Mouse (Mus musculus): ENCODE data around the gene Snd1. TPM values are rescaled to one million over a fixed set of nuclear protein-coding genes. Genes with fewer than 3 reads are reported as not detected.
A peak's percentile ranks its signal among the peaks of the same experiment; 100 is the strongest.

Gene Snd1
- polyA plus RNA-seq, 1 experiment: 190 TPM

GRCm38 (mm10) chr6:28825894-28826293 is 351.0 kb downstream of the Snd1 start:
- TF ChIP-seq MYOD1 (IDR thresholded peaks at IDR 0.05; ENCODE audit: control insufficient read depth in 1 of 3, insufficient read length in 2 of 3, low read depth in 2 of 3): no peak
- H3K27me3 ChIP-seq (ENCODE audit: control insufficient read depth, insufficient read depth, insufficient read length): no peaks in the 10 kb centered on the region
- H3K36me3 ChIP-seq (ENCODE audit: control insufficient read depth, insufficient read depth): no peaks in the 10 kb centered on the region
- peaks cover 4% of the 10 kb centered on the region for H3K79me2 ChIP-seq (ENCODE audit: control insufficient read depth, insufficient read depth)
- no peak overlapping the region for H3ac ChIP-seq (ENCODE audit: control insufficient read depth, insufficient read length)
- no peak overlapping the region for H3K4me2 ChIP-seq (ENCODE audit: low read depth)
- no peak overlapping the region for H3K4me3 ChIP-seq

- Histone ChIP-seq H3K4me3 (no peak overlapping the region), H3K36me3 (ENCODE audit: control insufficient read depth, insufficient read depth) (no peaks in the 10 kb centered on the region), H3ac (ENCODE audit: control insufficient read depth, insufficient read length) (no peak overlapping the region), H3K79me2 (ENCODE audit: control insufficient read depth, insufficient read depth) (peaks cover 4% of the 10 kb centered on the region), H3K4me2 (ENCODE audit: low read depth) (peak overlapping the region; percentile 76), H3K27me3 (ENCODE audit: control insufficient read depth, insufficient read depth, insufficient read length) (no peaks in the 10 kb centered on the region)
- no peak for TF ChIP-seq MAX (IDR thresholded peaks at IDR 0.05; ENCODE audit: low read depth)
- no peak for TF ChIP-seq MYOG (IDR thresholded peaks at IDR 0.05; ENCODE audit: control insufficient read depth in 1 of 3, insufficient read depth in 1 of 3, insufficient read length in 2 of 3, low read depth in 2 of 3)
- TF ChIP-seq POLR2AphosphoS2 (IDR thresholded peaks at IDR 0.05; ENCODE audit: insufficient read length, low read depth): no peak
- no peak for TF ChIP-seq TCF12 (IDR thresholded peaks at IDR 0.05; ENCODE audit: insufficient read depth, poor library complexity, severe bottlenecking)
- TF ChIP-seq E2F4 (IDR thresholded peaks at IDR 0.05; ENCODE audit: insufficient read depth): no peak
- TF ChIP-seq SRF (IDR thresholded peaks at IDR 0.05; ENCODE audit: control insufficient read depth, insufficient read length, low read depth): no peak
- no peak for TF ChIP-seq REST (IDR thresholded peaks at IDR 0.05; ENCODE audit: insufficient read depth, insufficient read length)
- no peak for TF ChIP-seq MYOD1 (IDR thresholded peaks at IDR 0.05; ENCODE audit: control insufficient read depth in 1 of 3, insufficient read length in 2 of 3, low read depth in 2 of 3)
- TF ChIP-seq USF1 (IDR thresholded peaks at IDR 0.05; ENCODE audit: low read depth): no peak
- TF ChIP-seq TCF3 (IDR thresholded peaks at IDR 0.05; ENCODE audit: insufficient read length, low read depth): no peak
- no peak for TF ChIP-seq CEBPB (IDR thresholded peaks at IDR 0.05; ENCODE audit: insufficient read depth, poor library complexity, severe bottlenecking)
- no peak for TF ChIP-seq POLR2A (IDR thresholded peaks at IDR 0.05; ENCODE audit: insufficient read length, low read depth)
Measured at GRCm38 (mm10) chr6:28826689-28827389, 351.9 kb downstream of the Snd1 start.

GRCm38 (mm10) chr6:28827565-28827964 is 352.6 kb downstream of the Snd1 start:
- Histone ChIP-seq H3K4me2 (ENCODE audit: low read depth) (peak overlapping the region; percentile 76), H3K79me2 (ENCODE audit: control insufficient read depth, insufficient read depth) (peaks cover 4% of the 10 kb centered on the region), H3K36me3 (ENCODE audit: control insufficient read depth, insufficient read depth) (no peaks in the 10 kb centered on the region), H3ac (ENCODE audit: control insufficient read depth, insufficient read length) (no peak overlapping the region), H3K4me3 (no peak overlapping the region), H3K27me3 (ENCODE audit: control insufficient read depth, insufficient read depth, insufficient read length) (no peaks in the 10 kb centered on the region)
- TF ChIP-seq POLR2A (IDR thresholded peaks at IDR 0.05; ENCODE audit: insufficient read length, low read depth): no peak
- no peak for TF ChIP-seq MYOG (IDR thresholded peaks at IDR 0.05; ENCODE audit: control insufficient read depth in 1 of 3, insufficient read depth in 1 of 3, insufficient read length in 2 of 3, low read depth in 2 of 3)
- TF ChIP-seq CEBPB (IDR thresholded peaks at IDR 0.05; ENCODE audit: insufficient read depth, poor library complexity, severe bottlenecking): no peak
- no peak for TF ChIP-seq USF1 (IDR thresholded peaks at IDR 0.05; ENCODE audit: low read depth)
- TF ChIP-seq POLR2AphosphoS2 (IDR thresholded peaks at IDR 0.05; ENCODE audit: insufficient read length, low read depth): no peak
- no peak for TF ChIP-seq MAX (IDR thresholded peaks at IDR 0.05; ENCODE audit: low read depth)
- TF ChIP-seq E2F4 (IDR thresholded peaks at IDR 0.05; ENCODE audit: insufficient read depth): no peak
- no peak for TF ChIP-seq SRF (IDR thresholded peaks at IDR 0.05; ENCODE audit: control insufficient read depth, insufficient read length, low read depth)
- no peak for TF ChIP-seq TCF3 (IDR thresholded peaks at IDR 0.05; ENCODE audit: insufficient read length, low read depth)

- H3K27me3 ChIP-seq (ENCODE audit: control insufficient read depth, insufficient read depth, insufficient read length): no peaks in the 10 kb centered on the region
- H3K79me2 ChIP-seq (ENCODE audit: control insufficient read depth, insufficient read depth): peaks cover 4% of the 10 kb centered on the region
- no peak overlapping the region for H3K4me3 ChIP-seq
- TF ChIP-seq TCF12 (IDR thresholded peaks at IDR 0.05; ENCODE audit: insufficient read depth, poor library complexity, severe bottlenecking): peak; percentile 66
- peak; percentile 13; the same call in 1 of the 2 replicates for TF ChIP-seq CEBPB (IDR thresholded peaks at IDR 0.05; ENCODE audit: insufficient read depth, poor library complexity, severe bottlenecking)
- TF ChIP-seq TCF3 (IDR thresholded peaks at IDR 0.05; ENCODE audit: insufficient read length, low read depth): peak; percentile 64
- TF ChIP-seq MYOD1 (IDR thresholded peaks at IDR 0.05; ENCODE audit: control insufficient read depth in 1 of 3, insufficient read length in 2 of 3, low read depth in 2 of 3): peak; percentile 70 to 96 (median 90)
- TF ChIP-seq MYOG (IDR thresholded peaks at IDR 0.05; ENCODE audit: control insufficient read depth in 1 of 3, insufficient read depth in 1 of 3, insufficient read length in 2 of 3, low read depth in 2 of 3): peak in 2 of 3 experiments; percentile 54 to 67
- TF ChIP-seq E2F4 (IDR thresholded peaks at IDR 0.05; ENCODE audit: insufficient read depth): no peak
- H3K36me3 ChIP-seq (ENCODE audit: control insufficient read depth, insufficient read depth): no peaks in the 10 kb centered on the region
- peak overlapping the region; percentile 76 for H3K4me2 ChIP-seq (ENCODE audit: low read depth)
- no peak overlapping the region for H3ac ChIP-seq (ENCODE audit: control insufficient read depth, insufficient read length)
Measured at GRCm38 (mm10) chr6:28828593-28828992, 353.7 kb downstream of the Snd1 start.

- peaks cover 4% of the 10 kb centered on the region for H3K79me2 ChIP-seq (ENCODE audit: control insufficient read depth, insufficient read depth)
- H3K27me3 ChIP-seq (ENCODE audit: control insufficient read depth, insufficient read depth, insufficient read length): no peaks in the 10 kb centered on the region
- no peak overlapping the region for H3K4me2 ChIP-seq (ENCODE audit: low read depth)
- no peak overlapping the region for H3ac ChIP-seq (ENCODE audit: control insufficient read depth, insufficient read length)
- no peaks in the 10 kb centered on the region for H3K36me3 ChIP-seq (ENCODE audit: control insufficient read depth, insufficient read depth)
- TF ChIP-seq SRF (IDR thresholded peaks at IDR 0.05; ENCODE audit: control insufficient read depth, insufficient read length, low read depth): no peak
- TF ChIP-seq POLR2AphosphoS2 (IDR thresholded peaks at IDR 0.05; ENCODE audit: insufficient read length, low read depth): no peak
- TF ChIP-seq E2F4 (IDR thresholded peaks at IDR 0.05; ENCODE audit: insufficient read depth): no peak
- no peak for TF ChIP-seq REST (IDR thresholded peaks at IDR 0.05; ENCODE audit: insufficient read depth, insufficient read length)
- no peak for TF ChIP-seq TCF3 (IDR thresholded peaks at IDR 0.05; ENCODE audit: insufficient read length, low read depth)
- no peak for TF ChIP-seq MAX (IDR thresholded peaks at IDR 0.05; ENCODE audit: low read depth)
- TF ChIP-seq TCF12 (IDR thresholded peaks at IDR 0.05; ENCODE audit: insufficient read depth, poor library complexity, severe bottlenecking): no peak
- no peak for TF ChIP-seq MYOG (IDR thresholded peaks at IDR 0.05; ENCODE audit: control insufficient read depth in 1 of 3, insufficient read depth in 1 of 3, insufficient read length in 2 of 3, low read depth in 2 of 3)
- H3K4me3 ChIP-seq: no peak overlapping the region
Measured at GRCm38 (mm10) chr6:28830306-28830705, 355.4 kb downstream of the Snd1 start.

All from myocyte (in vitro differentiated cells).